Mouse (Mus musculus) layer of hippocampus, adult 8-10 months (tissue): Measurements from ENCODE around the gene Cdca4. TPM values are rescaled to one million over a fixed set of nuclear protein-coding genes. Genes with fewer than 3 reads are reported as not detected.

ENCODE experiments used
- DNase-seq, 2 experiments: peaks; one replicate each; pipeline ENCODE4 v3.0.0; 2022; ENCODE audit warnings: low spot score in 2 of 2
- total RNA-seq, 4 experiments: library from RNA; stranded (reverse); gene quantifications; 2 replicates each; pipeline ENCODE4 v1.2.4; 2022

The Cdca4 gene
- total RNA-seq, 4 experiments from 2014 or later: 10.1 to 12.0 (median 11.1) TPM

DNA sequence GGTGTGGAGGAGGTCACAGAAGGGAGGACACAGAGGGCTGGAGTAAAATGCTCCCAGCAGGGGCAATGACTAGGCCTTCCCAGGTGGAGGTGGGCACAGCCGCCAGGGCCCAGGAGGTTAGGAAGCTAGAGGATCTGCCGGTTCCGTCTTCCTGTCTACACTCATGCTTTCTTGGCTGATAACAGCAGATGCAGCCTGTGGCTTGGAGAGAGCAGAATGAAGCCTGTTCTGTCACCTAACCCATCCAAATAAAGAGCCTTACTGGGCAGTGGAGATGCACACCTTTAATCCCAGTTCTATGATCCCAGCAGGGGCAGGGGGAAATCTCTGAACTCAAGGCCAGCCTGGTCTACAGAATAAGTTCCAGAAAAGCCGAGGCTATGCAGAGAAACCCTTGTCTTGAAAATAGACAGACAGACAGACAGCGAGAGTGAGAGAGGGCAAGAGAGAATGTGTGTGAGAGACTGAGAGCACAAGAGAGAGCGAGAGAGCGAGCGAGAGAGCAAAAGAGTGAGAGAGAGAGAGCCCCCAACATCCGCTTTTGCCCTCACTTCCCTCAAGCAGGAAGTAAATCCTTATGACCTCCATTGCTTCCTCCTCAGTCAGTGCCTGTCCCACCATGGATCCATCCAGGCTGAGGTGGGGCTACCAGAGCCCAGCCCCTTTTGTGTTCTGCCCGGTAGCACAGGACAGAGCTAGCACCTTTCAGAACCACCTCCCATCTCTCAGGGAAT is 29.8 kb downstream of the Cdca4 start:
- DNase-seq: no peak

DNA sequence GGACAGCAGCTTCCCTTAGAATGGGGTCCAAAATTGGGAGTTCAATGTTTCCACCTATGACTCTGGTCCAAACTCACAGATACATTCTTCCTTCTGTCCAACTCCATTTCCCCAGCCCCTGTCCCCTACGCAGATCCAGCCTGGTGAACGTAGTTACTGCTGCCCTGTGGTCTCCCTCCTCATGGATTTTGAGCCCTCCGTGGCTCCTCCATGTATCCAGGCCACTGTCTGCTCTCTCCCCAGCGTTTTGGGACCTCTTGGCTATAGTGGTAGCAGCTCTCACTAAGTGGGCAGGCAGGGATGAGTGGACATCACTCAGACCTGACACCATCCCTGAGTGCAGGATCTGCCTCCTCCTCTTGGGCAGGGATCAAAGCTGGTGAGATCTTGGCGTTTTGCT is 30.5 kb downstream of the Cdca4 start:
- no peak for DNase-seq

DNA sequence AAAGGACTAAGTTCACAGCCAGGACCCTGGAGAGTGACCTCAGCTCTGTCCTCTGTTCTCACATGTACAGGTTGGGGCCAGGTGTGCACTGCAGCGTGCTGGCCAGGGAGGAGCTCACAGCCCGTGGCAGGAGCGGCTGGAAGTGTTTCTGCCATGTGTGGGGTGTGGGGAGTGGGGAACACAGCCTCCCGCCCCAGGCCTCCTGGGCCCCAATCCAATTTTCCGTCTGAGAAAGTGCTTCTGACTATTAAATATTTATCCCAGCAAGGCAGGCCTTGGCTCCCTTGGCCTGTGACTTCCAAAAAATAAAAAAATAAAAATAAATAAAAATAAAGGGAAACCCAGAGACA is 30.9 kb downstream of the Cdca4 start:
- no peak for DNase-seq

DNA sequence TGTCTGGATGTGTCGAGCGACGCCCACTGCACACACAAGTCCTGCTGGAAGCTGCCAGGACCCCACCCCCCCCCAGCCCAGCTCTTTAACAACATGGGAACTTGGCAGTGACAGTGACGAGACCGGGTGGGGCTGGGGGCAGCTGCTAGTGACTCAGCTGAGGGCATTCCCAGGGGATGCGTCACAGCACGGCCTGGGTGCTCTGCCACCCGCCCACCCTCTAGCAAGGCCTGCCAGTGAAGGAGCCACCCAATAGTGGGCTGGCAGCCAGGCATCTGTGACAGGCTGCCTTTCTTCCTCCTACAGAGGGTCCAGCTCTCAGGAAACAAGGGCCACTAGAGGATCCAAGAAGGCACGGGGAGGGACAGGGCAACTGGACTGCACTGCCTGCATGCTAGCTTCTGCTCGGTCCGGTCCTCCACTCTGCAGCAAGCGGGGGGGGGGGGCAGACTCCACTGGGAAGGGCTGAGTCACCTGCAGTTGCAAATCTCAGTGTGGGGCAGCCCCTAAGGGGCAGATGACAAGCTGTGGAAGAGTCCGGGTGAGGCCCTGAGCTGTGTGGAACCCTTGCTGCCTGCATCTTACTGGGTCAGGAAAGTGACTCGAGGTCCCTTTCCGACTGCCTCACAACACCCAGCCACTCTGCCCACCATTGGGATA is 31.4 kb downstream of the Cdca4 start:
- DNase-seq: peak; percentile 58 to 69

DNA sequence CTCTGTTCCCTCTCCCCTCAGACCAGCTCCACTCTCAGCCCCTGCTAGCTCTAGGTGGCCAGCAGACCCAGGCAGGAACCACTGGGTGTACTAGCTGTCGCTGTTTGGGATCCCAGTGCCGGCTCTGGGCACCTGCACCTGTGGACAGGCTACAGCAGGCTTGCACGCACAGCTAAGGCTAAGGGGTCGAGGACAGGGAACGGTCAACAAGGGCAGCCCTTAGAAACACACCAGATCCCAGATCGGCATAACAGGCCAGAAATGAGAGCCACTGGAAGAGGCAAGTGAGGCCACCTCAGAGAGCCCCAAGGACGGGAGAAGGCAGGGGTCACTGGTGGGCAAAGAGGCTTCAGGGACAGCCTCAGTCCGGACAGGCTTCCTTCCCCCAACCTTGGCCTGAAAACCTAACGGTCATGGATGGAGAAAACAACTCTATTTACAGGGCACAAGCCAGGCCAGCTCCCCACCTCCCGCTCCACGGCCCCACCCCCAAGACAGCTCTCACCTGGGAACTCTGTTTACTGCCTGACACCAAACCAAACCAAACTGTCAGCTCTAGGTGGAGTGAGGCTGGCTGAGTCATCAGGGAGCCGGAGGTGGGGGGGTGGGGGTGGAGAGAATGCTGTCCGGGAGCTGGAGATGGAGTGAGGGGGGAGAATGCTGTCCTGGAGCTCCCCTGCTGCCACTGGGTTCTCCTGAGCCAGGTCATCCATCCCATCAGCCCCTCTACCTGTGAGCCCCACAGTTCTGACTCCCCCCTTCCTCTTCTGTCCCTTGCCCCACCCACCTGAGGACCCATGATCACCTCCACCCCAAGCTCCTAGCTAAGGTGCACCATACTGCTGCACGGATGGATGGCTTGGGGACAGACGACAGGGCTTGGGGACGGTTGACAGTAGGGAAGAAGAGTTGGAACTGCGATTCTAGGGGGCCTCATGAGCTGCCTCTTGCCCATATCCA is 32.4 kb downstream of the Cdca4 start:
- no peak for DNase-seq

DNA sequence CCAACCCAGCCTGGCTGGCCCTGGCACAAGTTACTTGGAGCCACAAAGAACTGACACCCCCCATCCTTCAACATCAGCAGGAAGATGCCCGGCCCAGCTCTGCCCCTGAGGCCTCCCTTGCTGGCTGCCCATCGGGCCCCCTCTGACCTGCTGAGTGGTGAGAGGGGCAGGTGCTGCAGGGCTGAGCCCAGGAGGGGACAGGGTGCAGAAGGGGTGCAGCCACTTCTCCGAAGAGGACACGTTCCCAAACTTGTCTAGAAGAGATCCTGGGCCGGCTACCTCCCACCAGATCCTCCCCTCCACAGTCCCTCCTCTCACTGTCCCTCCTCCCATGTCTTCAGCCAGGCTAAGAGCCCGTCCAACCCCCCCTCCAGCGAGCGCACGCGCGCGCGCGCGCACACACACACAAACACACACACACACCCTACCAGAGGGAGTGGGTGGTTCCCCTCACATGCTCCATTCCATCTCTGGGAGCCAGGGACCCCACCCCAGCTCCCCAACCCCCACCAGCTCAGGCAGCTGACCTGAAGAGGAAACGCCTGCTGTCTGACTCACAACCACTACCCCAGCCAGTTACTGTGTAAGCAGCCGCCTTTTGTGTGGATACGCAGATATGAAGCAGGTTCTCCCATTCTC is 33.6 kb downstream of the Cdca4 start:
- no peak for DNase-seq

DNA sequence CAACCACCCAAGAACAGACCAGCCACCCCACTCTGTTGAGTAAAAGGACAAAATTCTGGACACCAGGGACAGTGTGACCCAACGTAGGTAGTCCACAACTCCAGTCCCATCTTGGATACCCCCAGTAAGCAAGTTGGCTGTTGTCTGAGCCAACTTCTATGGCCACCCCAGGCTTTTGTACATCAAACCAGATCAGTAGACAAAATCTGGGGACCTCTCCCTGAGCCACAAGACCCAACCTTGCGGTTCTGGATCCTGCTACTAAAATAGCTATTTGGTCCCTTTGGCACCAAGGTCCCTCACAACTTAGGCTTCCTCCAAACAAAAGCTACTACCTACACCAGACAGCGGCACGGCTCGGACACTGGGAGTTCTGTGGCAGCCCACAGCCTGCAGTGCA is 34.2 kb downstream of the Cdca4 start:
- no peak for DNase-seq

DNA sequence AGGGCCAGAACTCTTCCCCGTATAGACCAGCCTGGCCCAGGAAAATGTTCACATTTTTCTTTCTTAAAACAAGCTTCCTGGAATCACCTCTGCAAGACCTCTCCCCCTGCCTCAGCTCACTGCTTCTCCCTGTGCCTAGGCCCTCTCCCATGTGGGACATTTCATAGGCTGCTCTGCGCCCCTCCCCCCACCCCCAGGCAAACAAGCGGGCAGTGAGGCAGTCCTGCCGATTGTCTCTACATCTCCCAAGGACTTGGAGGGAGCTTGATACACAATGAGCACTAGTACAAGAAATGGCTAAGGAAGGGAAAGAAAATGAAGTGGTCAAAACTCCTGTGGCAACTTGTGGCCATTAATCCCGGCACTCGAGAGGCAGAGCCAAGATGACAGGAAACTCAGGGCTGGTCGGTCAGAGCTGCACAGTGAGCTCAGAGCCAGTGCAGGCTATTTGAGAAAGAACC is 34.8 kb downstream of the Cdca4 start:
- no peak for DNase-seq

DNA sequence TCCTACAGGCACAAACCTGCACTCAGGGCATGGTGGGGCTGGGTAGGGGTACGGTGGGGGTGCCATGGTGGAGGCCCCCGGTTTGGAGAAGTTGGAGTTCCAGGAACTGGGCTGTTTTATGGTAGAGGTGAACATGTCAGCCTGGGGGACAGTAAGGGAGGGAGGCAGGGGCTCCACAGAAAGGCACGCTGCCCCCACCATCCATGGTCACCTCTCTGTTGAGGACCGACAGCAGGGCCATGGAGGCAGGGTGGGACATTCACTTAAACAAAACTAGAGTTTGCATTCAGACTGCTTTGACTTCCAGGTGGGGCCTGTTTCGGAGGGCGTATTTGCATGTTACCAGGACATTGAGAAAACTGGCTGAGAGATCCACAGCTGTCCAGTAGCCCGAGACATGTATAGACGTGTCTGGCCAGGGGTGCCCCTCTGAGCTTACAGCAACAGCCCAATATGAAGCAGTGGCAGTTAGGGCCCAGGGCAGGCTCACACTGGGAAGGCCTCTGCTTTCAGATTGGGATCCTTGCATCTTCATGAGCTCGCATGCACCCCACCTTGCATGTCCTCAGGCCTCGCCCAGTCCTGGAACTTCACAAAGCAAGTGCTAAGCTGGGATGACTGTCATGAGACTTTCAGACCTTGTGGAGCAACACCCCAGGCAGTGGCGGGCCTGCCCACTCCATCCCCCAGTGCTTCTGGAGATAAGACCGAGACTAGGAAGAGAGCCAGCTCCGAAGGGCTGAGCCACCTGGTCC is 35.4 kb downstream of the Cdca4 start:
- no peak for DNase-seq

DNA sequence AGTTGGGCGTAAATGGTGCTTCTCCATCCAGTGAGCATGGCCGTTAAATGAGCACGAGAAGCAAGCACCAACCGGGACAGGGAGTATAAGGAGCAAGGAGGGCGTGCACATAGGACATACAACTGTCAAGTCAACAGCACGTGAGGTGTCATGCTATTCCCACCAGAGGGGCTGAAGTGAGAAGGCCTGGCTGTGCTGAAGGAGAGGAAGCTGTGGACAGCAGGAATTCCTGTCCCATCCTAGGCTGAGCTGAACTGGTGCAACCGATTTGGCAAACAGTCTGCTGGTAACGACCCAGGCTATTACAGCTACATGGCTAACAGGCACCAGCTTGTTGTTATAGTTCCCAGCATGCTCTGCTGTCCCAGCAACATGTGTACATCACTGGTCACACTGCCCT is 38.2 kb downstream of the Cdca4 start:
- no peak for DNase-seq

DNA sequence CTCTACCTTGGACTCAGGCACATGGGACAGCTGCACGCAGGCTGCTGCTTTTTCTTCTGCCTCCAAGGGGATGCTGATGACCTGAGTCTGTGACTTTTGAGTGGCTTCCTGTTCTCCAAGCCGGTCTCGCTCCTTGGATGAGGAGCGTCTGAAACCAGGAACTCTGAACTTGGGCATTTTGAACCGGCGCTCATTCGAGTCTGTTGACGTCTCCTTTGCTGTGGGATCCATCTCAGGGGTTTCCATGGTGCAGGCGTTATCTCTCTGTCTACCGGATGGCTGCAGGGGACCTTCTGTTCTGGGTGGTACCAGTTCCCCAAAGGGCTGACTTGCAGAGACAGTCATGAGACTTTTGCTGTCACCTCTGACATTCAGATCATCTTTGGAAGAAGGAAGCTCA is 54.7 kb downstream of the Cdca4 start:
- DNase-seq: no peak

DNA sequence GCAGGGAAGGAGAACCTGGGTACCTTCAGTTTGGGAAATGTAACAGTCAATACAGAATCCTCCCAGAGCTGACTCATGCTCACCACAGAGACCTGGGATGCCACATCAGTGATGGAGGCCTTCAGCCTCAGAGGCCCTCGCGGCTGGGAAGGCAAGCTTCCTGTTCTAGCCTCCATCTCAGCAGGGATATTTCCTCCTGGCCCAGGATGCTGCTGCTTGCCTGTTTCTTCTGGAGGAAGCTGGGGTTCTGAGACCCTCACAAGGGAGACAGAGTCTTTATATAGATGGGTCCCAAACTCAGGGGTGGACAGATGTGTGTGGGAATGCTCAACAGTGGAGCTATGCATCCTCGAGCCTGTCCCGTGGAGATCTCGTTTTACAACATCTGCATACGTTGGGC is 55.2 kb downstream of the Cdca4 start:
- no peak for DNase-seq

DNA sequence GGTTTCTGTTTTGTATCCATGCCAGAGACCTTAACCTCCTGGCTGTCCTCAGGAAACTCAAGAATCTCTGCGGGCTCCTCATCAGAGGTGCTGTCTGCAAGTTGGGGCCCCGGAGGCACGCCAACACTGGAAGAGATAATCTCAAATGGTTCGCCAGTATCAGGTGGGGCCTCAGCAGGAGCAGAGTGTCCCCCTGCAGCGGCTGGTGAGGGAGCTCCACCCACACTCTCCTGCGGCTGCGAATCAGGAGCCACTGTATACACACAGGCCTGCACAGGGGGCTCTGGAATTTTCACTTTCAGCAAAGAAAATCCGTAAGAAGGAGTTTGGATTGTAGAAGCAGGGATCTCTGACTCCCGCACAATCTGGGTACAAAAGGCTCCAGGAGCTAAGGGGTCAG is 55.9 kb downstream of the Cdca4 start:
- DNase-seq: no peak

DNA sequence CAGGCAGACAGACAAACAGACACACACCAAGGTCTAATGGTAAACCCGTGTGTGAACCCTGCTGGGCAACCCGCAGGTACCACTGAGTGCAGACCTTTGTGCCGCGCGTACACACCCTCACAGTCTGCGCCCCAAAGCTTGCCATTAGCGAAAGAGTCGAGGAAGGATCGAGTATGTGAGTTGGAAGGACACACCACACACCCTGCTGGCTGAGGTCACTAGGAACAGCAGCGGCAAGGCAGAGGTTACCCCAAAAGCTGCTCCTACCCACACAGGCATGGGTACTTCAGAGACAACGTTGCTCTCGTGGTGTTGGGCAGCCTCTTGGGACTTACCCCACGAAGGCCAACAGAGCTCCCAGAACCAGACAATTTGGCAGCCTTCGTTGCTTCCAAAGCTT is 56.9 kb downstream of the Cdca4 start:
- DNase-seq: no peak

DNA sequence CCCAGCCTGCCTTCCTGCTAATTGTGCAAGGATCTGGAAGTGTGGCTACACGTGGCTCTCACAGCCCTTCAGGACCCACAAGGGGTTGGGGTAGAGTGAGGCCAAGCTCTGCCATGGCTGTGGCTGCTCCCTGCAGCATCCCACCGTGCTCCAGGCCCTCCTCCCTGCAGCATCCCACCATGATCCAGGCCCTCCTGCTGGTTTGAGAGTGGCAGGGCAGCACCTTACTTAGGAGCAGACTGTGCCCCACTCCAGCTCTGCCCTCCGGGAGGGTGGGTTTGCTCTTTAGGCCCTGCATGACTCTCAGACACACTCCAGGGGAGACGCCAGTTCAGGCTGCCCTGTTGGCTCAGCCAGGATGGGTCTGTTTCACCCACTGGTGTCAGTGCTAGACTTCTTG is 58.8 kb downstream of the Cdca4 start:
- DNase-seq: no peak

Other genes starting within 250 kb of the Cdca4 start
- 100 to 1,000 TPM; 111 to 121 (median 115) TPM for gene Inf2, start 240.6 kb downstream of the Cdca4 start, total RNA-seq
- gene Adssl1, start 209.4 kb downstream of the Cdca4 start, total RNA-seq: 10 to 100 TPM in 3 of 4 experiments, 1 to 10 TPM in 1; 9.6 to 30.4 (median 20.8) TPM
- 10 to 100 TPM; 20.8 to 23.5 (median 22.1) TPM for gene Siva1, start 184.7 kb downstream of the Cdca4 start, total RNA-seq
- 100 to 1,000 TPM; 153 to 162 (median 161) TPM for gene Akt1, start 154.5 kb downstream of the Cdca4 start, total RNA-seq
- gene Zbtb42, start 150.6 kb downstream of the Cdca4 start, total RNA-seq: 1 to 10 TPM in 3 of 4 experiments, under 1 TPM in 1; 0.98 to 2.2 (median 1.1) TPM
- gene Cep170b, start 109.0 kb downstream of the Cdca4 start, total RNA-seq: 100 to 1,000 TPM; 190 to 216 (median 203) TPM
- 10 to 100 TPM in 2 of 4 experiments, 1 to 10 TPM in 2; 7.3 to 36.6 (median 21.0) TPM for gene Pld4, start 68.8 kb downstream of the Cdca4 start, total RNA-seq
- 10 to 100 TPM in 2 of 4 experiments, 1 to 10 TPM in 2; 4.7 to 11.9 (median 8.2) TPM for gene Ahnak2, start 26.8 kb downstream of the Cdca4 start, total RNA-seq
- gene Clba1, start 20.5 kb downstream of the Cdca4 start, total RNA-seq: 10 to 100 TPM; 10.9 to 17.6 (median 14.0) TPM
- not detected for gene Gpr132, start 38.8 kb upstream of the Cdca4 start, total RNA-seq
- 10 to 100 TPM; 47.1 to 61.1 (median 56.9) TPM for gene Jag2, start 100.4 kb upstream of the Cdca4 start, total RNA-seq
- 10 to 100 TPM in 3 of 4 experiments, 1 to 10 TPM in 1; 9.7 to 12.1 (median 11.1) TPM for gene Nudt14, start 112.7 kb upstream of the Cdca4 start, total RNA-seq
- gene Btbd6, start 147.1 kb upstream of the Cdca4 start, total RNA-seq: 10 to 100 TPM; 55.3 to 61.7 (median 58.9) TPM
- gene Brf1, start 171.3 kb upstream of the Cdca4 start, total RNA-seq: 10 to 100 TPM; 49.3 to 59.4 (median 57.4) TPM
- 100 to 1,000 TPM in 3 of 4 experiments, 10 to 100 TPM in 1; 89.5 to 110 (median 108) TPM for gene Pacs2, start 185.1 kb upstream of the Cdca4 start, total RNA-seq
- gene Tex22, start 245.1 kb upstream of the Cdca4 start, total RNA-seq: under 1 TPM; 0.34 to 0.87 (median 0.60) TPM